Mouse (Mus musculus) adrenal gland, adult 8-10 months (tissue): ENCODE measurements around the gene Mast4. TPM values are rescaled to one million over a fixed set of nuclear protein-coding genes. Genes with fewer than 3 reads are reported as not detected.

Source experiments
- DNase-seq: peaks from one replicate; pipeline ENCODE4 v3.0.0; 2022
- total RNA-seq, 4 experiments: library from RNA; stranded (reverse); gene quantifications; 2 replicates each; pipeline ENCODE4 v1.2.4; 2022

Mast4 gene
- total RNA-seq, 4 experiments from 2014 or later: 81.3 to 212 (median 118) TPM

DNA sequence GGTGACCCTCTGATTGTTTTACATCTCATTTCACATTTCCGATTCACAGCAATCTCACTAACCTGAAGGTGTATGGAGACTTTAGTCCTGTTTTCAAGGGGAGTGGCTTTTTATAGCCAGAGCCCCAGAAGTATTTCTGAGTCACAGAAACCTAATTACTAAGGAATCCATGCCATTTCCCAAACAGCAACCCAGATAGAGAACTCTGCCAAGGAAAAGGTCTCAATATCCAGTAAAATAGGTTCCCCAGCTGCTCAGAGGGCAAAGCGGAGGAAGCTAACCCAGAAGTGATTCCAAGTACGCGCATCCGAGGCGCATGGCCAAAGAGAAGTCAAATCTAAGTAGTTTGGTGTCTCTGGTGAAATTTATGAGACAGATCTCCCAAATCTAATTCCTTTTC, 370.8 kb downstream of the Mast4 start:
- no peak for DNase-seq

- DNase-seq: no peak
Observed at GRCm38 (mm10) chr13:102958273-102959270, 375.7 kb downstream of the Mast4 start.

DNA sequence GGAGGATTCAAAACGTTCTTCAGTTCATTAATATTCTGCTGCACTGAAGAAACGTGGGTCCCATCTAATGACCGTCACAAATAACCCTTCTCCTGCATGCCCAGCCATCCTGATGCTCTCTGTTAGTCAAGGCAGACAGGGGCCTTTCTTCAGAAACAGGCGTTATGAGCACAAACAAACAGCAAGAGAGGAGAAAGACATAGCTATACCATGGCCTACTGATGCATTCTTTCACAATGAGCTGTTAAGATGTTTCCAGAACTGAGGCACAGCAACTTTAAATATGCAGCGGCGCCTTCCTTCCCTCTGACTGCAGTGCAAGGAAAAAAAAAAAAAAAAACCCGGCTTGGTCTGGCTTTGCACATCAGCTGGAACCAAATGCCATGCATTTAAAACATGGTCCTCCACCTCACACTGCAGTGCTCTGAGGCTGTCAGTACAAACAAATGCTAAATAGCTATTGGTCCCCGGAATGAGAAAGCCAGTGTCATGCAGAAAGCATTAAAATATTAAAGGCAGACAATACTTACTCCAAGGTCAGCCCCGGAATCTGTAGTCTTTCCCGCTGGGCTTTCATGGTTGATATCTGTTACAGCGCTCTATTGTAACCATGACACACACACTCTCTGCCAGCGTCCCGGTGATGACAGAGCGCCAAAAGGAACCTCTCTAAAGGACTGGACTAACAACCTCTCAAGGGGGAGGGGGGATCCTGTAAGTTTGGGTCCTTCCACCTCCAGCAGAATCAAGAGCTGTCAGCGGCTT, 376.6 kb downstream of the Mast4 start:
- no peak for DNase-seq

DNA sequence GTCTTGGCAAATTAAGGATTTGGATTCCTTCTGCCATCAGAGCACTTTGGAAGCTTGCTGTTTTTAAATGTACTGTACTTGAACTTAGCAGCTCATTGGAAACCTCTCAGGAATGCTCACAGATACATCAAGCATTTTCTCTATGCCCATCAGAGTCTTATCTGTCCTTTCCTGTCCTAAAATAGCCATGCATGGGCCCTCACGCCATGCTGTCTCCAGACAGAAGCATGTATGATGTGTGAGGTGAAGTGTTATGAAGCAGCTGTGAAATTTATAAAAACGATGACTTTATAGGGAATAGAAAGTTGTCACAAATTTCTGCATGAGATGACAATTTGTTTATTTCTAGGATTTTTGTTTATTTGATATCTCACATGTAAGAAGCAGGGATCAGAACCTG, 378.8 kb downstream of the Mast4 start:
- no peak for DNase-seq

DNA sequence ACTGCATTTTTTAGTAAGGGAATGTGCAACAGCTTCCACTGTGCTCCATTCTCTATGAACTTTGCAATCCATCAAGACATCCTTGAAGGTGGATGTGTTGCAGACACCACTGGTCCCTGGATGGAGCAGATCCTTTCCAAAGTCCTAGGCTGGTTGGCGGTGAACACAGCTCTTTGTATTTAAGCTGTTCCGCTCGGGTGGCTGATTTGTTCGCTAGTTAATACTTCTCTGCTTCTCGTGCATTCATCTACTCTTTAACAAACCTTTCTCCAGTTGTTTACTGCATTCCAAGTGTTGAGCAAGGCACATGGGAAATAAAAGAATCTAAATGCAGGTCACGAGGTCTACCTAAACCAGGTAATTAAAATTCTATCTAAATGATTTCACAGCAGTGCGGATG, 384.5 kb downstream of the Mast4 start:
- no peak for DNase-seq

DNA sequence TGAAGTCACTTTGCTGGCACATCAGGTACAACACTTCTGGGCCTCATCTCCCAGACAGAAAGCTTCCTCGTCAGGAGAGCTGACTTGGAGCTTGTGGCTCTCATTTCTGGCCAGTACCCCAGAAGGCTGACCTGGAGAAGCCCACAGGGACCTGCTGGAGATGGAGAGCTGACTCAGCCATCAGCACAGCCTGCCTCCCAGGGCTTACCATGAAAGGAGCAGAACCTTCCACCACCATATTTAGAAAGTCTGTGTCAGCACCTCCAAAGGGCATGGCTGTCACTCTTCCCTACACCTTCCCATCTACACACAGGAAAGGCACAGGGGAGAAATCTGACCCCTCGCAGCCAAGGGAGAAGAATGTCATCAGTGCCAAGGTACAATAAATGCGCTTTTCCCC, 385.3 kb downstream of the Mast4 start:
- DNase-seq: no peak

- DNase-seq: no peak
Observed at GRCm38 (mm10) chr13:102947546-102947945, 386.8 kb downstream of the Mast4 start.

DNA sequence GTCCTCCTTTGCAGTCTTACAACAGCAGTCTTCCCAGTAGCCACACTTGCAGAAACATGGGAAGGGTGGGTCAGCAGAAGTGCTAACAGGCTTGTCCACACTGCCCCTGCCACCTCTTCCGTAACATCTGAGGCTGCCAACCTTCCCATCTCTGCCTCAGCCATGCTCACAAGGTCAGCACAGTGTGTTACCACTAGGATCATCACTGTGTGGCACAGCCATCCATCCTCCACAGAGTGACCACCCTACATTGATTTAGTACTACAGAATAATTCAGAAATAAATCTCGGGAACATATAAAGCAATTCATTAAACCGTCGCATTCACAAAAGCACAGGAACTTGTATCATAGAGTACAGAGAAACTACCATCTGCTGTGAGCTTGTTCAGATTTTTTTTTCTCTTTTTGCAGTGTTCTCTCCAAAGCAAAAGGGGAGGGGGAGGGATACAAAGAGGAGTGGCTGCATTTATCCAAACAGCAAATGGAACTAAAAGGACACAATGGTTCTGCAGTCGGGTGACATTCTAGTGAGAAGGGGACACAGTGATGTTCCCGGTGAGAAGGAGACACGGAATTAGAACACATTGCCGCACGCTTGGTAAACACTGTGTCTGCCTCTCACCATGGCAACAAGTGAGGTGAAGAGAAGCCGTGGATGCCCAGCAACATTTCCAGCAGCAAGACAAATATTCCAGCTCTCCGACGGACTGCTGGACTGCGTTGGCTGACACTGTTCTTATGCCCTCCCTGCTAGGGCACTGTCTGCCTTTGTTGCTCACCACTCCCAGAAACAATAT, 388.1 kb downstream of the Mast4 start:
- no peak for DNase-seq

- DNase-seq: no peak
Observed at GRCm38 (mm10) chr13:102945450-102945849, 388.8 kb downstream of the Mast4 start.

GRCm38 (mm10) chr13:102944516-102944915, 389.8 kb downstream of the Mast4 start:
- no peak for DNase-seq

- DNase-seq: no peak
Observed at GRCm38 (mm10) chr13:102942557-102942956, 391.7 kb downstream of the Mast4 start.

GRCm38 (mm10) chr13:102940476-102940875, 393.8 kb downstream of the Mast4 start:
- no peak for DNase-seq

DNA sequence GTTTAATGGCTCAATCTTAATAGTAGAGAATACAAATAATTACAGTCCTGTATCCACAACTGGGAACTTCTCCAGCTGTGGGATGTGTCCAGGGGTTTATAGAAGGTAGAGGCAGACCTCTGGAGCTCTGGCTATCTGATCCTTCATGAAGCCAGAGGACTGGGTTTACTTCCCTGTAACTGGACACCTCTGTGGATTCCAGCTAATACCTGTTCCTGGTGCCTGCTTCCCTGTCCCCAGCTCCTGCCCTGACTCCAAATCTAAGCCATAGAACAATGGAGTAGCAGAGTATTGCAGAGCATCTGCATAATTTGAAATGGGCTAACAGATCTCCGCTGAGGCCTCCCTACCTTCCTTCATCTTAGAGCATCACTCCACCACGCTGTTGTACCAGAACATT, 398.1 kb downstream of the Mast4 start:
- no peak for DNase-seq

- DNase-seq: no peak
Observed at GRCm38 (mm10) chr13:102935788-102936187, 398.5 kb downstream of the Mast4 start.

DNA sequence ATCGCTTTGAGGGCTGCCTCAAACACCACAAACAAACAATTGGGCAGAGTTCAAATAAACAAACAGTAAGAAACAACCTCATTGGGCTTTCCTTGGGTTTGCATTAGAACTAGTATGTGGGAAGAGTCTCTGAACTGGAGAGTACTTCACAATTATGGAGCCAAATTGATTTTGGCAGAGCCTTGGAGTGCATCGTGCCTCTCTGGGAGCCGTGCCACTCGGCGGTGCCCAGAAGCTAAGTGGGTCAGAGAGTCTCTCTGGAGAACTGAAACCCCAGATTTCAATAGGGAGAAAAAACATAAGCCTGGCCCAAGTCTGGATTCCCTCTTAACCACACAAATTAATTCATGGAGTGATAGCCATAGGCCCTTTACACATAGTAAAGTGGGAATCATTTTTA, 400.6 kb downstream of the Mast4 start:
- DNase-seq: no peak

DNA sequence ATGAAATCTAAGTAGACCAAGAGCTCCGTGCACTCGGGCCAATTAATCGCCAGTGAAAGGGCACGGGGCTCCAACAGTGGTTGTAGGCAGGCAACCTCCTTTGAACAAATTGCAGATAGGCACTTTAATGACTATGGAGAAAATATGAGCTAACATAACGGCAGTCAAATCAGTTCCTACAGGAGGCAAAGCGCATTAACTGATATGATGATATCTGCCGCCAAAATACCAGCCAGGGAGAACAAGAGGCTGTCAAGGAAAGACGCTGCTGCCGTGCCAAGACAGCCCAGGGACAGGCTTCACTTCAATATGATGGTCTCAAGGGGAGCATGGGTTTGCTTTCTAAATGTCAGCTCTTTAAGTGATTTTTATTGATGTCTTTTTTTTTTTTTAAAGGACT, 401.9 kb downstream of the Mast4 start:
- no peak for DNase-seq

DNA sequence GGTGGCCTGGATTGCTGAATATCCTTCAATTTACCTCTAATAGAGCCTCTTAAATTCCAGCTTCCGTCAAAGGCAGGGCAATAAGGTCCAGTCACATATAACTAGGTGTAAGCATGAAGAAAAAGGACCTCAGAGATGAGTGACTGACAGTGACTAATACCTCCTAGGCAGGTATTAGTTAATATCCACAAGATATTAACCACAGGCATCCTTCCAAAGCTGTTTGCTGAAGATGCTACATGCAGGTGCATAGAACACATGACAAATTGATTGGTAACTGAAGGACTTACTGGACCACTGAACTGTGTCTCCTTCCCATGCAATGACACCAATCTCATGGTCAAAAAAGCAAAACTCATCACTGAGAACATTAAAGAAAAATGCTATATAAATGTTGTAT, 402.3 kb downstream of the Mast4 start:
- no peak for DNase-seq

DNA sequence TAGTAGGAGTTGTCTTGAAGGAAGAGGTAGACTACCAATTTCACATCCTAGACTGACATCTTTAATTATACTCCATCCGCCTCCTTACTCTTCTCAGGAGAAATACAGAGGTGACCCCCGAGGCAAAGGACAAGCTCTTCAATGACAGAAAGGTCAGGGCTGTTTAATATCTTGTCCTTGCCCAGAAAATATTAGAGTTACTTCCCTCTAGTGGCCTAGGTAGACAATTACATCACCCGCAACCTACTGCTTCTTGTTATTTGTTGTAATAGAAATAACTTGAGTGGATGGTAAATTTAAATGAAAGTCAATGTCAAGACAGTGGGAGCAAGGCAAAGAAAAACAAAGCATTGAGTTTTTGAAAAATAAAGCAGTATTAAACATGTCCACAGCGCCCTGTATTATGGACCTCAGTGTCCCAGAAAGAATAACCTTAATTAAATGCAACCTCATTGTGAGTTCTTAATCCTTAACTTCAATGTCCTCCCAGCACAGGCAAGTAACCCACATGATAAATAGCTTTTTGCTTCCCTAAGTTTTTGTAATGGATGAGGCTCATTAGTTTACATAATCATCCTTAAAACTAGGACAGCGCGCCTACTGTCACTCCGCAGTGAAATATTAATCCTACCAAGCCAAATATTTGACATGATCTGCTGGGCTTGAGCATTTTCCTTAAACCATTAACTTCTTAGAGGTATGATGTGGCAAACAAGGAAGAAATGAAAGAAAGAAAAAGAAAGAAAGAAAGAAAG, 408.3 kb downstream of the Mast4 start:
- no peak for DNase-seq

GRCm38 (mm10) chr13:102919741-102920140, 414.6 kb downstream of the Mast4 start:
- no peak for DNase-seq

- DNase-seq: no peak
Observed at GRCm38 (mm10) chr13:102918616-102919015, 415.7 kb downstream of the Mast4 start.

- no peak for DNase-seq
Observed at GRCm38 (mm10) chr13:102915341-102915740, 419.0 kb downstream of the Mast4 start.

GRCm38 (mm10) chr13:102914800-102915199, 419.5 kb downstream of the Mast4 start:
- no peak for DNase-seq
